Mouse (Mus musculus): ENCODE data around the gene Ppt1. TPM values are rescaled to one million over a fixed set of nuclear protein-coding genes. Genes with fewer than 3 reads are reported as not detected.

The Ppt1 gene
- polyA plus RNA-seq, 1 experiment from 2014 or later: 74.7 TPM

- H3K4me3 ChIP-seq (replicated peaks; ENCODE audit: low read depth, low read length): no peak overlapping the region
- H3K27me3 ChIP-seq (ENCODE audit: control insufficient read depth, insufficient read depth, low read length): no peaks in the 10 kb centered on the region
- no peaks in the 10 kb centered on the region for H3K9me3 ChIP-seq (ENCODE audit: control insufficient read depth, low read length)
- WGBS: 90% methylated on average over 5 of the region's 5 CpGs
- H3K4me2 ChIP-seq (ENCODE audit: low read length): no peak overlapping the region
- DNase-seq: no peak
- no peaks in the 10 kb centered on the region for H3K4me1 ChIP-seq (ENCODE audit: control insufficient read depth, insufficient read depth, low read length)
- no peak overlapping the region for H3K9ac ChIP-seq (replicated peaks; ENCODE audit: low read length)
- ATAC-seq (ENCODE audit: low FRiP score, low TSS enrichment): no peak
- peaks cover 43% of the 10 kb centered on the region for H3K36me3 ChIP-seq (ENCODE audit: control insufficient read depth, insufficient read depth, low read length)
- H3K27ac ChIP-seq (replicated peaks; ENCODE audit: low read depth, low read length): no peak overlapping the region
These were observed 37.0 kb downstream of the Ppt1 start for GRCm38 (mm10) chr4:122873003-122873402.

GRCm38 (mm10) chr4:122873512-122873911, 37.5 kb downstream of the Ppt1 start:
- no peak overlapping the region for H3K27ac ChIP-seq (replicated peaks; ENCODE audit: low read depth, low read length)
- ATAC-seq (ENCODE audit: low FRiP score, low TSS enrichment) (no peak), DNase-seq (no peak)
- no peaks in the 10 kb centered on the region for H3K27me3 ChIP-seq (ENCODE audit: control insufficient read depth, insufficient read depth, low read length)
- 92% methylated on average over 4 of the region's 4 CpGs for WGBS
- no peaks in the 10 kb centered on the region for H3K4me1 ChIP-seq (ENCODE audit: control insufficient read depth, insufficient read depth, low read length)
- H3K4me3 ChIP-seq (replicated peaks; ENCODE audit: low read depth, low read length): no peak overlapping the region
- no peaks in the 10 kb centered on the region for H3K9me3 ChIP-seq (ENCODE audit: control insufficient read depth, low read length)
- H3K4me2 ChIP-seq (ENCODE audit: low read length): no peak overlapping the region
- peaks cover 38% of the 10 kb centered on the region for H3K36me3 ChIP-seq (ENCODE audit: control insufficient read depth, insufficient read depth, low read length)
- no peak overlapping the region for H3K9ac ChIP-seq (replicated peaks; ENCODE audit: low read length)

- ATAC-seq (ENCODE audit: low FRiP score, low TSS enrichment) (no peak), DNase-seq (no peak)
- H3K27me3 ChIP-seq (ENCODE audit: control insufficient read depth, insufficient read depth, low read length): no peaks in the 10 kb centered on the region
- no peaks in the 10 kb centered on the region for H3K9me3 ChIP-seq (ENCODE audit: control insufficient read depth, low read length)
- 99% methylated on average over 2 of the region's 2 CpGs for WGBS
- no peaks in the 10 kb centered on the region for H3K36me3 ChIP-seq (ENCODE audit: control insufficient read depth, insufficient read depth, low read length)
- no peaks in the 10 kb centered on the region; the same call in 1 of the 2 replicates for H3K4me1 ChIP-seq (ENCODE audit: control insufficient read depth, insufficient read depth, low read length)
- H3K4me2 ChIP-seq (ENCODE audit: low read length): no peak overlapping the region
- no peak overlapping the region for H3K4me3 ChIP-seq (replicated peaks; ENCODE audit: low read depth, low read length)
- H3K27ac ChIP-seq (replicated peaks; ENCODE audit: low read depth, low read length): no peak overlapping the region
- H3K9ac ChIP-seq (replicated peaks; ENCODE audit: low read length): no peak overlapping the region
These were observed 42.5 kb downstream of the Ppt1 start for GRCm38 (mm10) chr4:122878333-122879070.

GRCm38 (mm10) chr4:122882544-122882943, 46.5 kb downstream of the Ppt1 start:
- Histone ChIP-seq H3K27ac (replicated peaks; ENCODE audit: low read depth, low read length) (no peak overlapping the region), H3K36me3 (ENCODE audit: control insufficient read depth, insufficient read depth, low read length) (no peaks in the 10 kb centered on the region), H3K4me1 (ENCODE audit: control insufficient read depth, insufficient read depth, low read length) (peaks cover 22% of the 10 kb centered on the region), H3K4me3 (replicated peaks; ENCODE audit: low read depth, low read length) (no peak overlapping the region), H3K9ac (replicated peaks; ENCODE audit: low read length) (no peak overlapping the region), H3K27me3 (ENCODE audit: control insufficient read depth, insufficient read depth, low read length) (no peaks in the 10 kb centered on the region), H3K9me3 (ENCODE audit: control insufficient read depth, low read length) (no peaks in the 10 kb centered on the region), H3K4me2 (ENCODE audit: low read length) (no peak overlapping the region)
- WGBS: 82% methylated on average over 3 of the region's 3 CpGs
- DNase-seq: no peak
- no peak for ATAC-seq (ENCODE audit: low FRiP score, low TSS enrichment)

GRCm38 (mm10) chr4:122883294-122883693, 47.3 kb downstream of the Ppt1 start:
- H3K27ac ChIP-seq (replicated peaks; ENCODE audit: low read depth, low read length): no peak overlapping the region
- peaks cover 22% of the 10 kb centered on the region for H3K4me1 ChIP-seq (ENCODE audit: control insufficient read depth, insufficient read depth, low read length)
- H3K36me3 ChIP-seq (ENCODE audit: control insufficient read depth, insufficient read depth, low read length): no peaks in the 10 kb centered on the region
- no peak overlapping the region for H3K4me3 ChIP-seq (replicated peaks; ENCODE audit: low read depth, low read length)
- 96% methylated on average over 3 of the region's 3 CpGs for WGBS
- H3K27me3 ChIP-seq (ENCODE audit: control insufficient read depth, insufficient read depth, low read length): no peaks in the 10 kb centered on the region
- no peak overlapping the region for H3K9ac ChIP-seq (replicated peaks; ENCODE audit: low read length)
- DNase-seq (no peak), ATAC-seq (ENCODE audit: low FRiP score, low TSS enrichment) (no peak)
- H3K9me3 ChIP-seq (ENCODE audit: control insufficient read depth, low read length): no peaks in the 10 kb centered on the region
- no peak overlapping the region for H3K4me2 ChIP-seq (ENCODE audit: low read length)

- H3K27ac ChIP-seq (replicated peaks; ENCODE audit: low read depth, low read length): no peak overlapping the region
- no peak overlapping the region for H3K9ac ChIP-seq (replicated peaks; ENCODE audit: low read length)
These were observed 48.0 kb downstream of the Ppt1 start for GRCm38 (mm10) chr4:122884051-122884450.

GRCm38 (mm10) chr4:122884481-122885340, 48.7 kb downstream of the Ppt1 start:
- DNase-seq (no peak), ATAC-seq (ENCODE audit: low FRiP score, low TSS enrichment) (no peak)
- peak overlapping the region; percentile 71; the same call in 1 of the 2 replicates for H3K9ac ChIP-seq (replicated peaks; ENCODE audit: low read length)
- WGBS: 54% methylated on average over 12 of the region's 12 CpGs
- peak overlapping the region; percentile 74 for H3K4me3 ChIP-seq (replicated peaks; ENCODE audit: low read depth, low read length)
- peak overlapping the region; percentile 90 for H3K4me2 ChIP-seq (ENCODE audit: low read length)
- no peak overlapping the region for H3K27ac ChIP-seq (replicated peaks; ENCODE audit: low read depth, low read length)
- H3K36me3 ChIP-seq (ENCODE audit: control insufficient read depth, insufficient read depth, low read length): no peaks in the 10 kb centered on the region
- H3K4me1 ChIP-seq (ENCODE audit: control insufficient read depth, insufficient read depth, low read length): peaks cover 22% of the 10 kb centered on the region
- H3K27me3 ChIP-seq (ENCODE audit: control insufficient read depth, insufficient read depth, low read length): no peaks in the 10 kb centered on the region
- no peaks in the 10 kb centered on the region for H3K9me3 ChIP-seq (ENCODE audit: control insufficient read depth, low read length)

More at GRCm38 (mm10) chr4:122884051-122884450, 48.0 kb downstream of the Ppt1 start:
- ATAC-seq (ENCODE audit: low FRiP score, low TSS enrichment) (no peak), DNase-seq (no peak)
- no peak overlapping the region for H3K4me3 ChIP-seq (replicated peaks; ENCODE audit: low read depth, low read length)
- peak overlapping the region; percentile 90 for H3K4me2 ChIP-seq (ENCODE audit: low read length)
- no peaks in the 10 kb centered on the region for H3K36me3 ChIP-seq (ENCODE audit: control insufficient read depth, insufficient read depth, low read length)
- WGBS: 78% methylated on average over 2 of the region's 2 CpGs
- H3K9me3 ChIP-seq (ENCODE audit: control insufficient read depth, low read length): no peaks in the 10 kb centered on the region
- peaks cover 22% of the 10 kb centered on the region for H3K4me1 ChIP-seq (ENCODE audit: control insufficient read depth, insufficient read depth, low read length)
- H3K27me3 ChIP-seq (ENCODE audit: control insufficient read depth, insufficient read depth, low read length): no peaks in the 10 kb centered on the region

- Histone ChIP-seq H3K27ac (replicated peaks; ENCODE audit: low read depth, low read length) (peak within 1 kb of the TSS; percentile 98), H3K9me3 (ENCODE audit: control insufficient read depth, low read length) (no peaks in the 10 kb centered on the region), H3K4me2 (ENCODE audit: low read length) (peak within 1 kb of the TSS; percentile 90), H3K27me3 (ENCODE audit: control insufficient read depth, insufficient read depth, low read length) (no peaks in the 10 kb centered on the region), H3K4me3 (replicated peaks; ENCODE audit: low read depth, low read length) (peak within 1 kb of the TSS; percentile 74), H3K4me1 (ENCODE audit: control insufficient read depth, insufficient read depth, low read length) (peaks cover 22% of the 10 kb centered on the region), H3K36me3 (ENCODE audit: control insufficient read depth, insufficient read depth, low read length) (no peaks in the 10 kb centered on the region), H3K9ac (replicated peaks; ENCODE audit: low read length) (peak within 1 kb of the TSS; percentile 71)
- WGBS: under 1% methylated on average over 49 of the region's 49 CpGs
- peak; percentile 95 for ATAC-seq (ENCODE audit: low FRiP score, low TSS enrichment)
- peak; percentile 99 for DNase-seq
These were observed 49.9 kb downstream of the Ppt1 start, which contains the start of gene Cap1 for GRCm38 (mm10) chr4:122885768-122886578. TSS of gene Cap1 (minus strand) at chr4:122886056.

Measured in midbrain, embryonic 14.5 days (tissue).